Mouse (Mus musculus): ENCODE measurements around the gene Mybpc2. TPM values are rescaled to one million over a fixed set of nuclear protein-coding genes. Genes with fewer than 3 reads are reported as not detected.
A peak's percentile ranks its signal among the peaks of the same experiment; 100 is the strongest.

Gene Mybpc2
- polyA plus RNA-seq, 1 experiment from 2014 or later: 0.14 TPM

DNA sequence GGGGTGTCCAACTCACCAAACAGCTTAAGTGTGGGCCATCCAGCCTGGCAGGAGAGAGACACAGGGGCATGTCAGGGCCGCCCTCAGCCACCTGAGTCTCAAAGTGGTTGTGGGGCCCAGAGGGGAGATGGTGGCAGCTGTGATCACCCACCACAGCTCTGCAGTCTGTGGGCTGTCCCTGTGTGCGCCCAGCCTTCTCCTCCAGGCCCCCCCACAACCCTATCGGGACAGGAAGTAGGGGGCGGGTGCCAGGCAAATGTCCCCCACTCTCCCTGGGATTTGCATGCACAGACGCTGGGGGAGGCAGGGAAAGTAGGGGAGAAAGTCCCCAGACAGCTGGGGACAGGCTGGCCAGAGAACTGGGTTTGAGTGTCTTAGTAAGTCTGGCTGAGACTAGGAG lies 6.8 kb upstream of the Mybpc2 start:
- WGBS: 52% methylated on average over 5 of the region's 5 CpGs
- no peak overlapping the region for H3K4me2 ChIP-seq (ENCODE audit: low read length)
- no peak overlapping the region for H3K9ac ChIP-seq (ENCODE audit: low read depth, low read length)
- 0 out of 2 replicates have a peak, but pooled peaks cover 4% of the 10 kb centered on the region for H3K27me3 ChIP-seq (replicated peaks; ENCODE audit: control insufficient read depth, insufficient read depth, low read length)
- no peak overlapping the region for H3K4me3 ChIP-seq (ENCODE audit: low read length)
- ATAC-seq: no peak
- no peak overlapping the region for H3K27ac ChIP-seq (ENCODE audit: low read depth, low read length)
- no peaks in the 10 kb centered on the region for H3K36me3 ChIP-seq (ENCODE audit: control insufficient read depth, insufficient read depth, low read length)
- peaks cover 7% of the 10 kb centered on the region; the same call in 1 of the 2 replicates for H3K4me1 ChIP-seq (ENCODE audit: control insufficient read depth, insufficient read depth, low read depth, low read length)
- no peaks in the 10 kb centered on the region for H3K9me3 ChIP-seq (ENCODE audit: control insufficient read depth, low read length)

DNA sequence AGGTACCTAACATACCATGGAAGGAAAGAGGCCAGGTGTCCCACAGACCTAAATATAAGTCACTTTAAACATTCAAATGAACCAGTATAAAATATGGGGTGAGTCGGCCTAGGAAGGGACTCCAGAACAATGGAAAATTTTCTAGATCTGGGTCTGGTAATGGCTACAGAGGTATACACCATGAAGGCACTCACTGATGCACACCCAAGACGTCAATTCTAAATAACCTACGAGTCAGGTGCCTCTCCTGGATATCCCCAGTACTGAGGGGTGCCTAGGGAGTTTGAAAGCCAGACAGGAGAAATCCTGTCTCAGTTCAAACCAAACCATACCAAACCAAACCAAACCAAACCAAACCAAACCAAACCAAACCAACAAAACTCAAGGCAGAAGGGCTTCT lies 6.1 kb upstream of the Mybpc2 start:
- no peak overlapping the region for H3K4me3 ChIP-seq (ENCODE audit: low read length)
- H3K9me3 ChIP-seq (ENCODE audit: control insufficient read depth, low read length): no peaks in the 10 kb centered on the region
- no peak overlapping the region for H3K9ac ChIP-seq (ENCODE audit: low read depth, low read length)

GRCm38 (mm10) chr7:44529518-44529917 lies 5.1 kb upstream of the Mybpc2 start:
- Histone ChIP-seq H3K4me2 (ENCODE audit: low read length) (no peak overlapping the region), H3K27ac (ENCODE audit: low read depth, low read length) (no peak overlapping the region), H3K4me1 (ENCODE audit: control insufficient read depth, insufficient read depth, low read depth, low read length) (peaks cover 7% of the 10 kb centered on the region; the same call in 1 of the 2 replicates), H3K36me3 (ENCODE audit: control insufficient read depth, insufficient read depth, low read length) (no peaks in the 10 kb centered on the region), H3K9ac (ENCODE audit: low read depth, low read length) (no peak overlapping the region), H3K27me3 (replicated peaks; ENCODE audit: control insufficient read depth, insufficient read depth, low read length) (peaks cover 5% of the 10 kb centered on the region), H3K4me3 (ENCODE audit: low read length) (no peak overlapping the region), H3K9me3 (ENCODE audit: control insufficient read depth, low read length) (no peaks in the 10 kb centered on the region)
- ATAC-seq: no peak
- WGBS: 66% methylated on average over 5 of the region's 5 CpGs

More for the DNA sequence above, 6.1 kb upstream of the Mybpc2 start:
- 77% methylated on average over 3 of the region's 3 CpGs for WGBS
- H3K36me3 ChIP-seq (ENCODE audit: control insufficient read depth, insufficient read depth, low read length): no peaks in the 10 kb centered on the region
- 0 out of 2 replicates have a peak, but pooled peaks cover 4% of the 10 kb centered on the region for H3K27me3 ChIP-seq (replicated peaks; ENCODE audit: control insufficient read depth, insufficient read depth, low read length)
- no peak overlapping the region for H3K27ac ChIP-seq (ENCODE audit: low read depth, low read length)
- H3K4me2 ChIP-seq (ENCODE audit: low read length): no peak overlapping the region
- H3K4me1 ChIP-seq (ENCODE audit: control insufficient read depth, insufficient read depth, low read depth, low read length): peaks cover 7% of the 10 kb centered on the region; the same call in 1 of the 2 replicates
- no peak for ATAC-seq

DNA sequence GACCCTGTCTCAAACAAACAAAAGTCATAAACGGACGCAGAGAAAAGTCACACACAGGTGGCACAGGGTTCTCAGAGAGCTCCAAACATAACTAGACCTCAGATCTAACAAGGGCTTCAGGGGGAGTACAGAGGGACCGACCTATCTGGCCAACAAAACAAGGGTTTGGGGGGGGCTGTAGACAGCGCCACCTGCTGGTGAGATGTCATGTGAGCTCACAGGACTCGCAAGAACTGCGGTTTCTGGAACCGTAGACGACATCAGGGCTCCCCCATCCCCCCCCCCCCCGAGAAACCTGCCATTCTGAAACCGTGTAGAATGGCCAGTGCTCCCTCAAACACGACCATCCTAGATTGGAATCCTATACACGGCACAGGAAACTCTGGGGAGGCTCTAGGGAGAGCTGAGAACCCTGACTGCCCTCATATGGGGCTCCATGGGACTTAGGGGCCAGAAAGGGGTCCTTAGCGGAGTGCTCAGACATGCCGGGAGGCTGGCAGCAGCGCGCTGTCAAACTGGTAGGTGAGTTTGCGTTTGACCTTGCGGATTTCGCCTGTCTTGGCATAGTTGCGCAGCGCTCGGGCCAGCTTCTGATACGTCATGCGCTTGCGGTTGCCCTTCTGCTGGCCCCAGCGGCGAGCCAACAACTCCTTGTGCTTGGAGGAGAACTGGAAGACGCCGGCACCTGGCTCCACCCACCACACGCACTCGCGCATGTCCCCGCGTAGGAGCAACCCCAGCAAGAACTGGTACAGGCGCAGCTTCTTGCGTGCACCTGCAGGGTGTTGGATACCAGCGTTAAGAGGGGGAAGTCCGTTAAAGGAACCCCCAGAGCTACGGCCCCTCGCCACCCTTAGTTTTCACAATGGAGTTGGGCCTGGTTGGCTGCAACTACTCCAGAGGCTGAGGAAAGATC lies 3.3 kb upstream of the Mybpc2 start:
- peak; percentile 59; the same call in 1 of the 2 replicates for ATAC-seq
- Histone ChIP-seq H3K4me3 (ENCODE audit: low read length) (peak overlapping the region; percentile 44), H3K27ac (ENCODE audit: low read depth, low read length) (peak overlapping the region; percentile 17; the same call in 1 of the 2 replicates), H3K27me3 (replicated peaks; ENCODE audit: control insufficient read depth, insufficient read depth, low read length) (peaks cover 14% of the 10 kb centered on the region), H3K9me3 (ENCODE audit: control insufficient read depth, low read length) (no peaks in the 10 kb centered on the region), H3K36me3 (ENCODE audit: control insufficient read depth, insufficient read depth, low read length) (no peaks in the 10 kb centered on the region), H3K9ac (ENCODE audit: low read depth, low read length) (peak overlapping the region; percentile 69), H3K4me2 (ENCODE audit: low read length) (peak overlapping the region; percentile 85), H3K4me1 (ENCODE audit: control insufficient read depth, insufficient read depth, low read depth, low read length) (peaks cover 7% of the 10 kb centered on the region; the same call in 1 of the 2 replicates)
- WGBS: 5% methylated on average over 40 of the region's 40 CpGs

DNA sequence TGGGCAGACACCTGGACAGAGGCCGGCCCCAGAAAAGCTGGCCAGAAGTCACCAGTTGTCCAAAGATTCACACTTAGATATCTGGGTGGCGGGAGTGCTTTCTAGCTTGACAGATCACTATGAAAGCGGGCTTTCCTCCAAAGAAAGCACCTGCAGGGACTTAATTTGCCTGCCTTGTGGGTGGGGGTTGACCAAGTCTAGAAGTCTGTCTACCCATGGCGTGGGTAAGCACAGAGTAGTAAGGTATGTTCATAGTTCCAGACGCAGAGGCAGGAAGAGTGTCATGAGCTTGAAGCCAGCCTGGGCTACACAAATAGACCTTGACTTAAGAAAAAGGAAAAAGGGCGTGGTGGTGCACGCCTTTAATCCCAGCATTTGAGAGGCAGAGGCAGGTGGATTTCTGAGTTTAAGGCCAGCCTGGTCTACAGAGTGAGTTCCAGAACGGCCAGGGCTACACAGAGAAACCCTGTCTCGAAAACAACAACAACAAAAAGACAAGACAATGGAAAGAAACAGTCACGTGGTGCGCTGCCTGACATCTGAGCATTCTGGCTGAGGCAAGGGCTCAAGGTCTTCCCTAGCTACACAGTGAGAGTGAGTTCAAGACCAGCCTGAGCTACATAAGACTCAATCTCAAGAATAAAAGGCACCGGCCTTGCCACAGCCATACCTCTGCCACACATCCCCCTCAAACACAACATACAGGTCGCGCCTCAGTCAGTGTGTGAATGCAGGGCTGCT lies 2.1 kb upstream of the Mybpc2 start:
- Histone ChIP-seq H3K9ac (ENCODE audit: low read depth, low read length) (no peak overlapping the region), H3K4me2 (ENCODE audit: low read length) (no peak overlapping the region), H3K4me3 (ENCODE audit: low read length) (no peak overlapping the region), H3K4me1 (ENCODE audit: control insufficient read depth, insufficient read depth, low read depth, low read length) (peaks cover 10% of the 10 kb centered on the region; the same call in 1 of the 2 replicates), H3K27ac (ENCODE audit: low read depth, low read length) (no peak overlapping the region), H3K27me3 (replicated peaks; ENCODE audit: control insufficient read depth, insufficient read depth, low read length) (peaks cover 21% of the 10 kb centered on the region), H3K9me3 (ENCODE audit: control insufficient read depth, low read length) (no peaks in the 10 kb centered on the region), H3K36me3 (ENCODE audit: control insufficient read depth, insufficient read depth, low read length) (no peaks in the 10 kb centered on the region)
- 91% methylated on average over 14 of the region's 14 CpGs for WGBS
- ATAC-seq: no peak

GRCm38 (mm10) chr7:44525126-44525832 lies 823 bp upstream of the Mybpc2 start:
- Histone ChIP-seq H3K9me3 (ENCODE audit: control insufficient read depth, low read length) (no peaks in the 10 kb centered on the region), H3K36me3 (ENCODE audit: control insufficient read depth, insufficient read depth, low read length) (no peaks in the 10 kb centered on the region), H3K27me3 (replicated peaks; ENCODE audit: control insufficient read depth, insufficient read depth, low read length) (peaks cover 21% of the 10 kb centered on the region), H3K4me3 (ENCODE audit: low read length) (no peak overlapping the region), H3K9ac (ENCODE audit: low read depth, low read length) (peak overlapping the region; percentile 24; the same call in 1 of the 2 replicates), H3K4me2 (ENCODE audit: low read length) (peak overlapping the region; percentile 30), H3K27ac (ENCODE audit: low read depth, low read length) (no peak overlapping the region), H3K4me1 (ENCODE audit: control insufficient read depth, insufficient read depth, low read depth, low read length) (peaks cover 10% of the 10 kb centered on the region; the same call in 1 of the 2 replicates)
- ATAC-seq: no peak
- 9% methylated on average over 22 of the region's 22 CpGs for whole genome bisulfite sequencing

GRCm38 (mm10) chr7:44523056-44523455 lies 1.4 kb downstream of the Mybpc2 start:
- no peak overlapping the region for H3K9ac ChIP-seq (ENCODE audit: low read depth, low read length)
- no peaks in the 10 kb centered on the region for H3K36me3 ChIP-seq (ENCODE audit: control insufficient read depth, insufficient read depth, low read length)
- H3K4me3 ChIP-seq (ENCODE audit: low read length): no peak overlapping the region
- peaks cover 7% of the 10 kb centered on the region; the same call in 1 of the 2 replicates for H3K4me1 ChIP-seq (ENCODE audit: control insufficient read depth, insufficient read depth, low read depth, low read length)
- no peak overlapping the region for H3K4me2 ChIP-seq (ENCODE audit: low read length)
- no peak for ATAC-seq
- no peaks in the 10 kb centered on the region for H3K9me3 ChIP-seq (ENCODE audit: control insufficient read depth, low read length)
- H3K27ac ChIP-seq (ENCODE audit: low read depth, low read length): no peak overlapping the region
- peaks cover 17% of the 10 kb centered on the region for H3K27me3 ChIP-seq (replicated peaks; ENCODE audit: control insufficient read depth, insufficient read depth, low read length)
- WGBS: 87% methylated on average over 2 of the region's 2 CpGs

- no peak overlapping the region for H3K9ac ChIP-seq (ENCODE audit: low read depth, low read length)
- peaks cover 17% of the 10 kb centered on the region for H3K27me3 ChIP-seq (replicated peaks; ENCODE audit: control insufficient read depth, insufficient read depth, low read length)
- no peaks in the 10 kb centered on the region for H3K9me3 ChIP-seq (ENCODE audit: control insufficient read depth, low read length)
- 2% methylated on average over 20 of the region's 20 CpGs for WGBS
- ATAC-seq: no peak
- H3K4me2 ChIP-seq (ENCODE audit: low read length): peak overlapping the region; percentile 12
- no peaks in the 10 kb centered on the region for H3K36me3 ChIP-seq (ENCODE audit: control insufficient read depth, insufficient read depth, low read length)
- H3K4me3 ChIP-seq (ENCODE audit: low read length): no peak overlapping the region
- peaks cover 3% of the 10 kb centered on the region; the same call in 1 of the 2 replicates for H3K4me1 ChIP-seq (ENCODE audit: control insufficient read depth, insufficient read depth, low read depth, low read length)
- H3K27ac ChIP-seq (ENCODE audit: low read depth, low read length): no peak overlapping the region
Measured at GRCm38 (mm10) chr7:44521710-44522109, 2.7 kb downstream of the Mybpc2 start.

Measured in hindbrain, embryonic 16.5 days (tissue).